Mouse (Mus musculus): ENCODE data around the gene Fgf6. TPM values are rescaled to one million over a fixed set of nuclear protein-coding genes. Genes with fewer than 3 reads are reported as not detected.

The Fgf6 gene
- total RNA-seq, 1 experiment from 2014 or later = not detected

DNA sequence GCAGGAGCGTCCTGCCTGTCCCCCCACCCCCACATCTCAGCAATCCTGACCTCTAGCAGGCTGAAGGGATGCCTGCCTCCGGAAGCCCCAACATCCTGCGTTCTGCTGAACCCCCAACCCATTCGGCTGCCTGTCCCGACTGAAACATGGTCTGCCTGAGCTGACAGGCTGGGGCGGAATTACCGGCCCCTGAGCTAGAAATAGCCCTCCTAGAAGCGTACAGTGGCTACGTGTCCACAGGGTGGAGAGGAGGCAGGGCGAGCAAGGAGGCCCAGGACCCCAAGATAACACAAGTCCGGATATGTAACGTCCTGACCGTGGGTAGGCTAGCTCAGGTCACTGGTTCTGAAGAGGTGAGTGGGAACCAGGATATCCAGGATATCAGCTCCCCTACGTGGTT is 49.4 kb downstream of the Fgf6 start:
- ATAC-seq (ENCODE audit: extremely low read depth, insufficient number of reproducible peaks, low FRiP score, poor library complexity, severe bottlenecking) = no peak

DNA sequence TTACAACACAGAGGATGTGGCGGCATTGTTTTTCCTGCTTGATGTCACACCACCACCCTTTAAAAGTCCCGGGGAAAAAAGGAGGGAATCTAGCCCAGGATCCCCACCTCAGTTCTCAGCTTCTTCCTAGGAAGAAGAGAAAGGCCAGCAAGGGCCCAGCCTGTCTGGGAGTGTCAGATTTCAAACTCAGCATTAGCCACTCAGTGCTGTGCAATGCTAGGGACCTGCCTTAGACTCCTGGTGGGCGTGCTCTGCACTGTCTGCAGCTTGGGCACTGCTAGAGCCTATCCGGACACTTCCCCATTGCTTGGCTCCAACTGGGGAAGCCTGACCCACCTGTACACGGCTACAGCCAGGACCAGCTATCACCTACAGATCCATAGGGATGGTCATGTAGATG is 57.4 kb downstream of the Fgf6 start, which contains the start of gene Fgf23:
TSS of gene Fgf23 (plus strand) at position 86 of the 400 bp plus-strand sequence.
- ATAC-seq (ENCODE audit: extremely low read depth, insufficient number of reproducible peaks, low FRiP score, poor library complexity, severe bottlenecking) = no peak

Other genes starting within 250 kb of the Fgf6 start
- 31.5 and 36.2 TPM in 2 replicates for gene Ndufa9, start 166.4 kb upstream of the Fgf6 start, total RNA-seq (2017)
- not detected in 2 replicates for gene Akap3, start 162.5 kb upstream of the Fgf6 start, total RNA-seq (2017)
- gene Dyrk4, start 93.7 kb upstream of the Fgf6 start, total RNA-seq (2017) = 0.61 TPM in 1 of 2 replicates, not detected in the other
- 0.70 and 3.6 TPM in 2 replicates for gene Rad51ap1, start 76.0 kb upstream of the Fgf6 start, total RNA-seq (2017)
- 41.4 and 50.7 TPM in 2 replicates for gene D6Wsu163e, start 75.6 kb upstream of the Fgf6 start, total RNA-seq (2017)
- not detected in 2 replicates for gene Fgf23, start 57.3 kb downstream of the Fgf6 start, total RNA-seq (2017)
- 4.1 and 7.0 TPM in 2 replicates for gene Tigar, start 94.0 kb downstream of the Fgf6 start, total RNA-seq (2017)
- 17.7 and 18.5 TPM in 2 replicates for gene Ccnd2, start 136.6 kb downstream of the Fgf6 start, total RNA-seq (2017)

Measured in neutrophil, adult 5-6 weeks (primary cell).